Mouse (Mus musculus) hematopoietic stem cell, adult 5-6 weeks (primary cell): ENCODE measurements around the gene Camta1. TPM values are rescaled to one million over a fixed set of nuclear protein-coding genes. Genes with fewer than 3 reads are reported as not detected.

Experiments used
- ATAC-seq, 2 experiments: fragments of 125-278 bp in 1 of 2; replicated peaks in 1 of 2; 2 replicates each; pipeline ENCODE4 v1.8.0; 2016 to 2017; ENCODE audit warnings: inconsistent platforms in 2 of 2, mild to moderate bottlenecking in 2 of 2, moderate number of reproducible peaks in 2 of 2, low read depth in 1 of 2, moderate TSS enrichment in 1 of 2; ENCODE audit not compliant: low FRiP score in 2 of 2, poor library complexity in 2 of 2, severe bottlenecking in 2 of 2, insufficient read depth in 1 of 2, low TSS enrichment in 1 of 2
- total RNA-seq: library from RNA; stranded (forward); fragments of 172-1452, 232-1000 nt; gene quantifications from 2 replicates; pipeline ENCODE4 v1.2.3, GENCODE M21; 2017

Camta1 gene
- total RNA-seq, 1 experiment from 2014 or later: 11.6 TPM

- ATAC-seq: no peak; a peak in 1 of 4 replicates
These were observed 135.3 kb downstream of the Camta1 start for GRCm38 (mm10) chr4:151726396-151726795.

DNA sequence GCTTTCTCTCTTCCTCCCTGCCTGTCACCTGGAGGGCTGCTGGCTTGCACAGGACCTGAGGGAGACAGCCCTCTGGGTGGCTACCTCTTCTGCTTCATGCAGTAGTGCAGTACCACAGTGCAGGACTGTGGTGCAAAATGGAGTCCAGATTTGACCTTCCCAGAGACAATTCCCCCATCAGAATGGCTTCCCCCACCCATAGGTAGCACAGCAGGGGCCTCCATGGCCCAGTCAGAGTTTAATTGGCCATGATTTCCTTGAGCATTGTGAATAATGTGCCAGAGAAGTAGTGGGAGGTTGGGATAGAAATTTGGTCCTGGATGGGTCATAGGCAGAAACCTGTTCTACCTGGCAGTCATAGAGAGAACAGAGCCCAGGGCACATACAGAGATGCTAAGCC is 136.8 kb downstream of the Camta1 start:
- ATAC-seq: no peak

- ATAC-seq: peak; percentile 86 to 92
These were observed 140.8 kb downstream of the Camta1 start for GRCm38 (mm10) chr4:151720722-151721467.

DNA sequence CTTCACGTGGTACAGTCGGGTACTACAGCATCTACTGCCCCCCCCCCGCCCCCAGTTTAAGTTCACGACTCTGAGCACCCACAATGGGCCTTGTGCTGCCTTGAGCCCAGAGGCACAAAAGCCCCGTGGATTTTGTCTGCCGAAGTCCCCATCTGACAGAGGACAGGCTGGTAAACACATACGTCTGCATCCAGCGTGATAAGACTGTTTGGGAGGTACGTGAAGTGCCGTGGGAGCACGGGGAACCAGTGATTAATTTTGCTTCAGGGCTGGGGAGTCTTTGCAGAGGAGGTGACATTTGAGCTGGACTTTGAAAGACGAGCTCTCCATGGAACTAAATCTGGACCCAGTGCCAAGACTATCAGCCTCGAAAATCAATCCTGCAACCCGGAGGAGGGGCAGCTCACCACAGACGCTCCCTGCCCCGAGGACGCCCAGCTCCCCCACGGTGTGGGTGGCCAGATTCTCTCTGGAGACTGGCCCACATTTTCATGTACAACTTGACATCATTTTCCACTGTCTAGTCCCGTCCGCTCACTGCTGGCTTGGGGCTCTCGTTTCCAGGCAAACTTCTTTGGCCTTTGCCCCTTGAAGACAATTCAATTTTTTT is 142.7 kb downstream of the Camta1 start:
- no peak for ATAC-seq

- ATAC-seq: no peak
These were observed 143.8 kb downstream of the Camta1 start for GRCm38 (mm10) chr4:151717864-151718263.

GRCm38 (mm10) chr4:151713714-151714113 is 148.0 kb downstream of the Camta1 start:
- ATAC-seq: no peak

- no peak for ATAC-seq
These were observed 150.3 kb downstream of the Camta1 start for GRCm38 (mm10) chr4:151711406-151711805.

DNA sequence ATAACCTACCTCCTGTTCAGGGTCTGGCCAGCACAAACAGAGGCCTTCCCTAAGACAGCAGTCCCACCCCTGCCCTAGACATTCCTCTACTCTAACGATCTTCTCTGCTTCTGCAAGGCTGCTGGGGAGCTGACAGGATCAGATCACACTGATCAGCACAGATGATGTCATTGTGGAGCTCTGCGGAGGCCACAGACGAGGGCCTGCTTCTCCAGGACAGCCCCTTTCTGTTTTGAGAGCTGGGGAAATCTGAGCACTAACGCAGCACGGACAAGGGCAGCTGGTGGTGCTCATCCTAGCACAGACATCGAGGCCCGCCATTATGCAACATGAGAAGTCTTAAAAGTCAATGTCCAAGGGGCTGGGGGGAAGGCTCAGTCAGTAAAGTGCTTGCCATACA is 151.2 kb downstream of the Camta1 start:
- ATAC-seq: no peak

- ATAC-seq: no peak
These were observed 152.4 kb downstream of the Camta1 start for GRCm38 (mm10) chr4:151709269-151709668.

GRCm38 (mm10) chr4:151703069-151703735 is 158.5 kb downstream of the Camta1 start:
- no peak for ATAC-seq

GRCm38 (mm10) chr4:151702463-151702862 is 159.2 kb downstream of the Camta1 start:
- no peak for ATAC-seq

DNA sequence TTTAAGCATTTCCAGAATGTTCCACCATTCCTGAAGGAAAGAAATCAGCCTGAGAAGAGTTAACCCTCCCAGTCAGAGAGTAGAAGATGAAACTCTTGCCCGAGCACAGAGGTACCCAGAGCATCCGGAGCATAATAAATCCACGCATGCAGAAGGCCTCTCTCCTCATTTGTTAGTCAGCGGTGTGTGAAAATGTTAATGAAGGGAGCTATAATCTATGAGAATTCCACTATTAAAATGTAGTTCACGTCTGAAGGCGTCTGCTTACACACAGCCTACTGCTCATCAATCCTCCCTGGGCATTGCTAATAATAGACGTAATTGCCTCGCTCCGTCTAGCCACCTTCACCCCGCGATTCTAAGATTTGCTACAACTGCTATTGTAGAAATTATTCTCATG is 165.7 kb downstream of the Camta1 start:
- no peak for ATAC-seq

DNA sequence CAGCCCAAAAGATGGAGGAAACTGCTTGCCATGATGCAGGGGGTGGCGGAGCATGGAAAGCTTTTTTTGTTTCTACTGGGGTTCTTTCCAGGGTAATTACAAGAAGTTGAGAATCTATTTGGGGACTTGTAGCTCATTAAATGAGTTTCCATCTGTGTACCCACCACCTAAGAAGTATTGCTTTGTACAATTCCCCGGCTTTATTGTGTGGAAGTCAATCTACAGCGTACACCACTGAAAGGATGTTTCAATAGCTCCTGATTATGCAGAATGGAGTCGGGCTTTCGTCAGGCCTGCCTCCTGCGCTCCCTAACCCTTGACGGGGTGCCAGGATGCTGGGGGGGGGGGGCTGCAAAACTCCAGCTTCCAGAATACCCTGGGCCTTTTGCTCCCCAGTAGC is 167.1 kb downstream of the Camta1 start:
- no peak for ATAC-seq

DNA sequence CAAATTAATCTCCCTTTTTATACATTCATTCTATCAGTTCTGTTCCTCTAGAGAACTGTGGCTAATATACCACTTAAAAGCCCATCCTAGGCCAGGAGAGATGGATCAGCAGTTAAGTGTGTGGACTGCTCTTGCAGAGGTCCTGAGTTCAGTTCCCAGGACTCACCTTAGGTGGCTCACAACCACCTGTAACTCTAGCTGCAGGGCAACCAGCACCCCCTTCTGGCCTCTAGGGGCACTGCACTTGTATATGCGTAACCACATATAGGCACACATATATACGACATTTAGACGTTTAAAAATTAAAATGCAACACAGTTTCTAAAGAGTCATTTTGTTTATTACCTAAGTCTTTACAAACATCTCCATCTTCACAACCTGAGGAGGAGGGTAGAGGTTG is 167.6 kb downstream of the Camta1 start:
- ATAC-seq: no peak

- ATAC-seq: no peak
These were observed 171.6 kb downstream of the Camta1 start for GRCm38 (mm10) chr4:151690041-151690440.

- no peak for ATAC-seq
These were observed 173.5 kb downstream of the Camta1 start for GRCm38 (mm10) chr4:151688206-151688605.

- ATAC-seq: no peak
These were observed 177.1 kb downstream of the Camta1 start for GRCm38 (mm10) chr4:151684596-151684995.

DNA sequence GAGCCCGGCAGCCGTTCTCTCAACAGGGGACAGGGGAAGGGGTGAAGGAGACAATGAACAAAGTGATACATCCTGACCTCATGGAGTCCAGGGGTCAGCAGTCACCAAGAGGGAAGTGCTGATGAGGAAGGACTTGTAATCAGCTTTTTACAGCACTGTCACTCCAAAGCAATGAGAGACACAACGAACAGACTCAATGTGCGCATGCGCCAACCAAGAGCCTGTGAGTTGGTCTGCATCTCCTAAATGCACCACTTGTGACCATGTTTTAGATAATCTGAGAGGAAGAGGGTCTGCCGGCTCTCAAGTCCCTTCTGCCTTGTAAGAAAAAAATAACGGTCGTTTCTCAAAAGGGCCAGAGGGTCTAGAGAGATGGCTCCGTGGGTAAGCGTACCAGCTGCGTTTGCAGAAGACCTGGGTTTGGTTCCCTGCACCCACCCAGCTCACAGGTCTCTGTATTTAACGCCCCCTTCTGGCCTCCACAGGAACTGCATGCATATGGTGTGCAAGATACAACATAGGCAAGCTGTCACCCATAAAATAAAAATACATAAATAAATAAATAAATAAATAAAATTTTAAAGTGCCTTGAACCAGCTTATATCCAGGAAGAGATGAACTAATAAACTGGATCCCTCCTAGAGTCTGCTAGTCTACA is 178.7 kb downstream of the Camta1 start:
- ATAC-seq: no peak
